Mouse (Mus musculus) C2C12 (cell line): ENCODE measurements at regions not wholly inside any gene's neighbourhood (a gene's known extent, or its start where the extent isn't known, plus 50 kb on each side); places are given as distances from the start of the nearest gene placed in this dataset.

ENCODE experiments used
- CTCF ChIP-seq: IDR thresholded peaks from one replicate; pipeline ENCODE4 v1.5.1; 2011; ENCODE audit not compliant: control insufficient read depth, insufficient read depth, insufficient read length
- MYOD1 ChIP-seq: IDR thresholded peaks from one replicate; pipeline ENCODE4 v1.6.1; 2011; ENCODE audit warnings: low read depth; ENCODE audit not compliant: control insufficient read depth, insufficient read length
- USF1 ChIP-seq: IDR thresholded peaks from one replicate; pipeline ENCODE4 v1.6.1; 2011; ENCODE audit warnings: low read depth, mild to moderate bottlenecking, control low read depth, moderate library complexity

GRCm38 (mm10) chr12:15993866-15994265, 177.1 kb upstream of the Trib2 start:
- TF ChIP-seq CTCF: no peak
- no peak for TF ChIP-seq MYOD1
- no peak for TF ChIP-seq USF1
